Mouse (Mus musculus) right cerebral cortex, adult 18-20 months (tissue): Measurements from ENCODE around the gene Bhlhe23.
A peak's percentile ranks its signal among the peaks of the same experiment; 100 is the strongest.

ENCODE experiments used
- DNase-seq: peaks from one replicate; pipeline ENCODE4 v3.0.0; 2022; ENCODE audit warnings: mixed read lengths

Gene Bhlhe23

GRCm38 (mm10) chr2:180775223-180775622, 1.5 kb downstream of the Bhlhe23 start:
- DNase-seq = no peak

GRCm38 (mm10) chr2:180765713-180766112, 11.0 kb downstream of the Bhlhe23 start:
- DNase-seq = no peak

GRCm38 (mm10) chr2:180764986-180765385, 11.7 kb downstream of the Bhlhe23 start:
- no peak for DNase-seq

GRCm38 (mm10) chr2:180758513-180759263, 18.0 kb downstream of the Bhlhe23 start:
- DNase-seq = no peak

- DNase-seq = no peak
These were observed 19.9 kb downstream of the Bhlhe23 start for GRCm38 (mm10) chr2:180756786-180757185.

- no peak for DNase-seq
These were observed 20.8 kb downstream of the Bhlhe23 start for GRCm38 (mm10) chr2:180755896-180756295.

GRCm38 (mm10) chr2:180754976-180755688, 21.6 kb downstream of the Bhlhe23 start:
- no peak for DNase-seq

- no peak for DNase-seq
These were observed 27.8 kb downstream of the Bhlhe23 start for GRCm38 (mm10) chr2:180748904-180749303.

- DNase-seq = no peak
These were observed 30.0 kb downstream of the Bhlhe23 start for GRCm38 (mm10) chr2:180746569-180747192.

GRCm38 (mm10) chr2:180745248-180745927, 31.3 kb downstream of the Bhlhe23 start:
- peak; percentile 84 for DNase-seq

- DNase-seq = no peak
These were observed 33.4 kb downstream of the Bhlhe23 start for GRCm38 (mm10) chr2:180743321-180743720.

- no peak for DNase-seq
These were observed 33.9 kb downstream of the Bhlhe23 start for GRCm38 (mm10) chr2:180742820-180743219.

GRCm38 (mm10) chr2:180741421-180741820, 35.3 kb downstream of the Bhlhe23 start:
- DNase-seq = no peak

- DNase-seq = no peak
These were observed 36.4 kb downstream of the Bhlhe23 start for GRCm38 (mm10) chr2:180740349-180740748.

GRCm38 (mm10) chr2:180737984-180738383, 38.7 kb downstream of the Bhlhe23 start:
- no peak for DNase-seq

GRCm38 (mm10) chr2:180735232-180735631, 41.5 kb downstream of the Bhlhe23 start:
- DNase-seq = peak; percentile 20

GRCm38 (mm10) chr2:180731984-180732383, 44.7 kb downstream of the Bhlhe23 start:
- DNase-seq = no peak

GRCm38 (mm10) chr2:180731036-180731435, 45.7 kb downstream of the Bhlhe23 start:
- no peak for DNase-seq

- DNase-seq = no peak
These were observed 49.1 kb downstream of the Bhlhe23 start for GRCm38 (mm10) chr2:180727613-180728021.

- DNase-seq = no peak
These were observed 49.9 kb downstream of the Bhlhe23 start for GRCm38 (mm10) chr2:180726658-180727442.

GRCm38 (mm10) chr2:180725856-180726629, 50.7 kb downstream of the Bhlhe23 start:
- no peak for DNase-seq

- DNase-seq = no peak
These were observed 51.3 kb downstream of the Bhlhe23 start for GRCm38 (mm10) chr2:180725414-180725778.
